Mouse (Mus musculus) olfactory bulb, adult 2 months (tissue): ENCODE results near the gene Mycbp2.

Experiments used
- CTCF ChIP-seq: fragments of 200-500 bp; IDR thresholded peaks from 2 replicates; pipeline ENCODE4 v1.5.1; 2012; ENCODE audit warnings: low read depth, mild to moderate bottlenecking, low read length, moderate library complexity; ENCODE audit not compliant: insufficient read depth
- POLR2A ChIP-seq: fragments of 200-500 bp; IDR thresholded peaks from 2 replicates; pipeline ENCODE4 v1.6.1; 2012; ENCODE audit warnings: mild to moderate bottlenecking, low read depth, low read length, moderate library complexity; ENCODE audit not compliant: insufficient read depth

DNA sequence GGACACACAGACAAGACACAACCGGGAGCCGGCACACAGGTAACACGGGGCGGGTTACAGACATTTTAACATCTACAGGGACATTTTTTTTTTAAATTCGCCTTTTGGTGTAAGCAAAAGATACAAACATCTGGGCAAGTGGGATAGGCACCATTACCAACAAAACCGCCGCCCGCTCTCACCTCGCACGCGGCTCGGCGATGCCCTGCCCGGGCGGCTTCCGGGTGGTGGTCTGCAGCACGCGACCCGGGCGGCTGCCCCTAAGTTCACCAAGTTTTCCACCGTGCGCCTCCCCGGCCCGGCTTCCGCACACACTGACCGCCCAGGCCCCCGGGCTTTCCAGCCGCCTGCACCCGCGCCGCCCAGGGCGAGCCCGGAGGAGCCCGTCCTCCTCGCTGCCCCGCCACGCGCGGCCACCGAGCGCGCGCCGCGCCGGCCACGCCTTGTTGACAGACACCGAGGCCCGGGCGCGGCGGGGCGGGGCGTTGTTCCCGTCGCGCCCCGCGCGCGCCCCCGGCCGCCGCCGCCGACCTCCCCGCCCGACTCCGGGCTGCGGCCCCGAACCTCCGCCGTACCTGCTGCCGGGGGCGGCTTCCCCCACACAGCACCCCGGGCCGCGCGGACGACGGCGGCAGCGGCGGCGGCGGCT is 247.9 kb downstream of the Mycbp2 start:
- TF ChIP-seq POLR2A (peak; percentile 63), CTCF (no peak)
